Mouse (Mus musculus): ENCODE measurements around the gene Aspscr1.
A peak's percentile ranks its signal among the peaks of the same experiment; 100 is the strongest.

DNA sequence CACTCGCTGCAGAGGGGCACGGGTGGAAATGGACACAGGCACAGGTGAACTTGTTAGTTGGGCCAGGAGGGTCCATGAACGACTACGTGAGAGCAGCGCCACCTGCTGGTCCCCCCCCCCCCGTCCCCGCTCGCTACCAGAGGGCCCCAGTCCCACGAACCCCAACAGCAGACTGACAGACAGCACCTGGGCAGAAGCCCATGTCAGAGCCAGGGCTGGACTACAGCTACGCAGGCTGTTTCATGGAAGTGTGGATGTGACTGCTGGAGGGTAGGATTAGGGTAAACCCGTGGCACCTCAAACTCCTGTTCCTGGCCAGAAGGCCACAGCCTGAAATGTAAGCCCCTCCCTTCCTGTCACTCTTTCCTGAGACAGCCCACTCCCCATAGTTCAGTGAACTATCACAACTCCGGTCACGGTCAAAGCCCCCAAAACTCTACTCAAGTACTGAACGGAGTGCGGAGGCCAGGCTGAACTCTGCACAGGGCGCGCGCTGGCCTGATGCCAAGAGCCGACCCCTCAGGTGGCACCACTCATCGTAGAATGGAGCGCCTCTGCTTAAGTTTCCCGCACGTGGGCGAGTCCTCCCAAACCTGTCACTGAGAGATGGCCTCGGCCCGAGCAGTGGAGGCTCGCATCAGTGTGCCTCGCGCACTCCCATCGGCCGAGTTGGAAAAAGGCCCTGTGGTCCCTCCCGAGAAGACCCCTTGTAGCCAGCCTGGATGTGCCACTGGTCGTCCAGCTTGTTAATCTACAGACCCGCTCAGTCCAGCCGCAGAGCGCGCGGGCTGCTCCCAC lies 40.2 kb downstream of the Aspscr1 start:
- TF ChIP-seq EP300 (IDR thresholded peaks at IDR 0.05; ENCODE audit: insufficient read depth, low read depth, low read length) (no peak), CTCF (IDR thresholded peaks at IDR 0.05) (peak; percentile 79)
